Mouse (Mus musculus): Measurements from ENCODE around the gene Cpd. TPM values are rescaled to one million over a fixed set of nuclear protein-coding genes. Genes with fewer than 3 reads are reported as not detected.

The Cpd gene
- total and polyA plus RNA-seq, 3 experiments = 11.2 to 28.5 (median 27.7) TPM

- no peak overlapping the region for H3K4me3 ChIP-seq (replicated peaks in 1 of 3; ENCODE audit: low read depth in 2 of 3, low read length in 2 of 3, poor library complexity in 1 of 3)
- H3K36me3 ChIP-seq (replicated peaks in 1 of 2; ENCODE audit: control insufficient read depth in 1 of 2, insufficient read depth in 1 of 2, low read length in 1 of 2) = peaks cover 0 to 15% of the 10 kb centered on the region in 2 experiments
- no peak for DNase-seq (ENCODE audit: extremely low read depth)
- in situ Hi-C loops (cut with MboI; ENCODE audit: low pct_ligation_motif_present, low pct_unique_long_range_greater_than_20kb, low sequenced_read_pairs) (no loop called here), dilution Hi-C loops (cut with MboI; ENCODE audit: extremely low pct_ligation_motif_present, extremely low pct_unique_long_range_greater_than_20kb, low sequenced_read_pairs) (no loop called here)
- TF ChIP-seq CTCF (conservative IDR thresholded peaks at IDR 0.05 in 1 of 2, IDR thresholded peaks at IDR 0.05 in 1 of 2; ENCODE audit: low read depth in 2 of 2, low read length in 2 of 2) (peak in 1 of 2 experiments; percentile 63; a peak in 2 of 4 replicates), MAFK (IDR thresholded peaks at IDR 0.05; ENCODE audit: insufficient replicate concordance, low read length) (peak; percentile 75), POLR2AphosphoS2 (IDR thresholded peaks at IDR 0.05; ENCODE audit: low read depth, low read length) (no peak), SMC3 (IDR thresholded peaks at IDR 0.05; ENCODE audit: low read depth, low read length) (peak; percentile 57), MXI1 (IDR thresholded peaks at IDR 0.05; ENCODE audit: low read depth, low read length) (no peak), ZNF384 (IDR thresholded peaks at IDR 0.05; ENCODE audit: low read depth, low read length) (no peak), RCOR1 (conservative IDR thresholded peaks at IDR 0.05; ENCODE audit: low read depth, low read length) (no peak), RAD21 (IDR thresholded peaks at IDR 0.05; ENCODE audit: low read depth, low read length) (peak; percentile 47)
- H3K9me3 ChIP-seq (replicated peaks; ENCODE audit: low read length) = no peaks in the 10 kb centered on the region
- H3K9ac ChIP-seq (ENCODE audit: insufficient read depth, low read depth) = no peak overlapping the region
- no peaks in the 10 kb centered on the region for H3K27me3 ChIP-seq (replicated peaks)
- no peak overlapping the region for H3K4me2 ChIP-seq (ENCODE audit: insufficient read depth, low read depth, poor library complexity, severe bottlenecking)
- H3K79me2 ChIP-seq (replicated peaks; ENCODE audit: control insufficient read depth, extremely low read depth, insufficient read depth, poor library complexity, severe bottlenecking) = no peaks in the 10 kb centered on the region; the same call in 1 of the 2 replicates
- no peak overlapping the region for H3K27ac ChIP-seq (ENCODE audit: insufficient read depth, low read depth)
- peaks cover 24 to 55% of the 10 kb centered on the region in 2 experiments for H3K4me1 ChIP-seq (ENCODE audit: control insufficient read depth in 1 of 2, insufficient read depth in 2 of 2)
Measured at GRCm38 (mm10) chr11:76810706-76811495, 35.9 kb downstream of the Cpd start.

GRCm38 (mm10) chr11:76809450-76809849 lies 37.4 kb downstream of the Cpd start:
- in situ Hi-C loops (cut with MboI; ENCODE audit: low pct_ligation_motif_present, low pct_unique_long_range_greater_than_20kb, low sequenced_read_pairs) = no loop called here
- Histone ChIP-seq H3K36me3 (replicated peaks in 1 of 2; ENCODE audit: control insufficient read depth in 1 of 2, insufficient read depth in 1 of 2, low read length in 1 of 2) (peaks cover 0 to 18% of the 10 kb centered on the region in 2 experiments), H3K4me2 (ENCODE audit: insufficient read depth, low read depth, poor library complexity, severe bottlenecking) (no peak overlapping the region), H3K9me3 (replicated peaks; ENCODE audit: low read length) (no peaks in the 10 kb centered on the region), H3K79me2 (replicated peaks; ENCODE audit: control insufficient read depth, extremely low read depth, insufficient read depth, poor library complexity, severe bottlenecking) (no peaks in the 10 kb centered on the region), H3K27me3 (replicated peaks) (no peaks in the 10 kb centered on the region), H3K27ac (ENCODE audit: insufficient read depth, low read depth) (no peak overlapping the region), H3K4me3 (replicated peaks in 1 of 3; ENCODE audit: low read depth in 2 of 3, low read length in 2 of 3, poor library complexity in 1 of 3) (no peak overlapping the region), H3K4me1 (ENCODE audit: control insufficient read depth in 1 of 2, insufficient read depth in 2 of 2) (peaks cover 25 to 61% of the 10 kb centered on the region in 2 experiments), H3K9ac (ENCODE audit: insufficient read depth, low read depth) (no peak overlapping the region)
- dilution Hi-C loops (cut with MboI; ENCODE audit: extremely low pct_ligation_motif_present, extremely low pct_unique_long_range_greater_than_20kb, low sequenced_read_pairs) = no loop called here
- DNase-seq (ENCODE audit: extremely low read depth) = no peak
- TF ChIP-seq NELFE (IDR thresholded peaks at IDR 0.05; ENCODE audit: low read depth, low read length) (no peak), NRF1 (IDR thresholded peaks at IDR 0.05; ENCODE audit: low read depth, low read length) (no peak), KAT2A (IDR thresholded peaks at IDR 0.05; ENCODE audit: insufficient replicate concordance, low read length) (no peak), ZC3H11A (IDR thresholded peaks at IDR 0.05; ENCODE audit: low read depth, low read length) (no peak), ZMIZ1 (IDR thresholded peaks at IDR 0.05; ENCODE audit: low read depth, low read length) (no peak), CTCF (conservative IDR thresholded peaks at IDR 0.05 in 1 of 2, IDR thresholded peaks at IDR 0.05 in 1 of 2; ENCODE audit: low read depth in 2 of 2, low read length in 2 of 2) (peak in 1 of 2 experiments; percentile 32; a peak in 2 of 4 replicates), CHD1 (IDR thresholded peaks at IDR 0.05; ENCODE audit: low read depth, low read length) (no peak), MXI1 (IDR thresholded peaks at IDR 0.05; ENCODE audit: low read depth, low read length) (no peak), IRF4 (IDR thresholded peaks at IDR 0.05; ENCODE audit: low read depth, low read length) (no peak), SIN3A (IDR thresholded peaks at IDR 0.05; ENCODE audit: low read length) (no peak), TBP (conservative IDR thresholded peaks at IDR 0.05; ENCODE audit: low read depth, low read length) (no peak), UBTF (IDR thresholded peaks at IDR 0.05; ENCODE audit: low read depth, low read length) (no peak), RAD21 (IDR thresholded peaks at IDR 0.05; ENCODE audit: low read depth, low read length) (peak; percentile 16), JUN (IDR thresholded peaks at IDR 0.05; ENCODE audit: insufficient read depth, low read depth, low read length) (no peak), PAX5 (IDR thresholded peaks at IDR 0.05; ENCODE audit: low read length) (no peak), SMC3 (IDR thresholded peaks at IDR 0.05; ENCODE audit: low read depth, low read length) (0 out of 2 replicates have a peak, but pooled peaks have one; percentile 14), MEF2A (IDR thresholded peaks at IDR 0.05; ENCODE audit: borderline replicate concordance, low read depth, low read length) (no peak), ZKSCAN1 (IDR thresholded peaks at IDR 0.05; ENCODE audit: borderline replicate concordance, low read depth, low read length) (no peak)

Data from CH12.LX (cell line).